In the genomic region with DNA sequence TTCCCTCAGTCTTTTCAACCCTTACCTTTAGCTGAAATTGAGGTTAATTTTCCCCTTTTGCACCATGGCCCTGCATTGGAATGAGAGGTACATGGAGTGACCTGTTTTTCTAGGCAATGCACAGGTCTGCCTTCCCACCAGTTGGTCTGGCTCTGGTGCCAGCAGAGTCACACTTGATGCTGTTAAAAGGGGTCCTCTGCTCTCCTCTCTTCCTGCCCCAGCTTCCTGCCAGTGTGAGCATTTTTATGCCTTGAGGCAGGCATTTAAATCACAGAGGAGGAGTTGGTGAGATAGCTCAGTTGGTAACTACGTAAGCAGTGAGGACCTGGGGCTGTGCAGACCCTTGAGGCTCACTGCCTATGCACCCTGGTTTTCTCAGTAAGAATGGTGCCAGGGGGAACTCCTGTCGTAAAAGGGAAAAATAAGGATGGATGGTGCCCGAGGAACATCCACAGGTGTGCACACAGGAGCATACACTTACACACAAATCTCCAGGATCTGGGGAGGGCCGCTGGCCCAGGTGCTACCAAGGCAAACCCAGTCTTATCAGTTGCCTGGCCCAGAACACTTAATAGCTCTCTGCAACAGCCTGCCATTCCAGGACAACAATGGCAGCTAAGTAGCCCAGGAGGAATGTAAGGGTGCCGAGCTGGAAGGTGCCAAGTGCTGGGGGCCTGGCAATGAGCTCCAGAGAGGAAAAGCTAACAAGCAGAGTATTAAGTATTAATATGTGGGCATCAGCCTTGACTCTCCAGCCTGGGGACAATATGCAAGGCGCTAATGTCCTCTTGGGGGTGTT, we compare ENCODE assay signal across 17 mouse cellular contexts.
DNase-seq lines count a peak whose midpoint lies in the region; ATAC-seq and TF ChIP-seq lines count a peak whose summit lies in the region.
"Had no signal": no experiment of that assay in that cellular context is flagged by ENCODE, and none has a peak within 500 bp of the region (broad histone marks: within the 10 kb centered on the region; RNA-seq: fewer than 3 reads in every experiment).

No protein-coding gene starts in this region.

- WGBS in intestine, embryonic 16.5 days, result 68% methylated on average over 6 of the region's 6 CpGs
- 58% methylated on average over 6 of the region's 6 CpGs for WGBS in intestine, postnatal 0 days

- no peaks in the 10 kb centered on the region for H3K9me3 ChIP-seq in intestine, embryonic 16.5 days (ENCODE audit: control insufficient read depth, low read length)
- no peaks in the 10 kb centered on the region for H3K9me3 ChIP-seq in intestine, postnatal 0 days (ENCODE audit: control insufficient read depth)
- H3K9me3 ChIP-seq: embryonic facial prominence, embryonic 13.5 days; liver, embryonic 13.5 days; neural tube, embryonic 15.5 days had no signal

- ATAC-seq in intestine, embryonic 16.5 days, result peak; percentile 21; the same call in 1 of the 2 replicates
- ATAC-seq in intestine, postnatal 0 days, result no peak
- ATAC-seq: inflammation-experienced regulatory T-cells, adult 6 months had no signal

- H3K4me2 ChIP-seq in intestine, embryonic 16.5 days (ENCODE audit: low read depth, low read length), result no peak overlapping the region
- H3K4me2 ChIP-seq in intestine, postnatal 0 days (replicated peaks; ENCODE audit: low read depth), result no peak overlapping the region
- H3K4me2 ChIP-seq: embryonic facial prominence, embryonic 13.5 days; liver, embryonic 13.5 days; neural tube, embryonic 15.5 days had no signal

- no peak for TF ChIP-seq CTCF in intestine, postnatal 0 days (IDR thresholded peaks at IDR 0.05; ENCODE audit: low read depth)

- no peak overlapping the region for H3K9ac ChIP-seq in intestine, embryonic 16.5 days (ENCODE audit: low read depth, low read length)
- no peak overlapping the region for H3K9ac ChIP-seq in intestine, postnatal 0 days (ENCODE audit: low read depth, low read length)
- H3K9ac ChIP-seq: embryonic facial prominence, embryonic 13.5 days; liver, embryonic 13.5 days; neural tube, embryonic 15.5 days had no signal

- H3K27ac ChIP-seq in intestine, embryonic 16.5 days (ENCODE audit: low read length), result no peak overlapping the region
- H3K27ac ChIP-seq in intestine, postnatal 0 days (ENCODE audit: low read depth, low read length), result no peak overlapping the region
- H3K27ac ChIP-seq: embryonic facial prominence, embryonic 13.5 days; layer of hippocampus, adult 2 months; liver, embryonic 13.5 days had no signal

- DNase-seq in cerebellum, postnatal 25 days, result peak; percentile 42 to 50
- DNase-seq in cerebellum, adult 11-12 months, result no peak
- peak; percentile 43 for DNase-seq in lung, postnatal 25 days (ENCODE audit: low spot score)
- peak; percentile 56 for DNase-seq in thymus, postnatal 4 days
- no peak for DNase-seq in embryo, embryonic 11 days
- DNase-seq: adrenal gland, adult 8-10 months; heart, adult 18-20 months; left cerebral cortex, postnatal 4 days; liver, embryonic 13.5 days; midbrain, embryonic 14.5 days had no signal

- peaks cover 23% of the 10 kb centered on the region for H3K4me1 ChIP-seq in intestine, embryonic 16.5 days (ENCODE audit: control insufficient read depth, insufficient read depth, low read length)
- H3K4me1 ChIP-seq in intestine, postnatal 0 days (replicated peaks; ENCODE audit: control insufficient read depth, insufficient read depth, low read length), result peaks cover 10% of the 10 kb centered on the region

- H3K27me3 ChIP-seq in intestine, embryonic 16.5 days (replicated peaks; ENCODE audit: control insufficient read depth, insufficient read depth, low read length), result no peaks in the 10 kb centered on the region
- no peaks in the 10 kb centered on the region for H3K27me3 ChIP-seq in intestine, postnatal 0 days (replicated peaks; ENCODE audit: control insufficient read depth, insufficient read depth, low read length)
- H3K27me3 ChIP-seq: embryonic facial prominence, embryonic 13.5 days; liver, embryonic 13.5 days; neural tube, embryonic 15.5 days had no signal

- H3K4me3 ChIP-seq in intestine, embryonic 16.5 days (ENCODE audit: low read length), result no peak overlapping the region
- H3K4me3 ChIP-seq in intestine, postnatal 0 days (ENCODE audit: low read depth, low read length), result no peak overlapping the region
- H3K4me3 ChIP-seq: embryonic facial prominence, embryonic 13.5 days; layer of hippocampus, adult 2 months; liver, embryonic 13.5 days; myocyte; neural tube, embryonic 15.5 days had no signal

- no peaks in the 10 kb centered on the region for H3K36me3 ChIP-seq in intestine, embryonic 16.5 days (ENCODE audit: control insufficient read depth, insufficient read depth, low read length)
- no peaks in the 10 kb centered on the region for H3K36me3 ChIP-seq in intestine, postnatal 0 days (ENCODE audit: control insufficient read depth, insufficient read depth)
- H3K36me3 ChIP-seq: embryonic facial prominence, embryonic 13.5 days; liver, embryonic 13.5 days had no signal

Comparison
In these comparisons a context has a peak if more than half of its experiments do, and no peak if none do; other contexts are left out.
1. DNase-seq: peak in cerebellum, postnatal 25 days (2 of 2), lung, postnatal 25 days (single experiment) and thymus, postnatal 4 days (single experiment); none in cerebellum, adult 11-12 months (single experiment) and embryo, embryonic 11 days (single experiment).